Mouse (Mus musculus) forebrain, embryonic 14.5 days (tissue): ENCODE data around the gene Vasp. TPM values are rescaled to one million over a fixed set of nuclear protein-coding genes. Genes with fewer than 3 reads are reported as not detected.

ENCODE experiments used
- ATAC-seq: fragments of 200-750 bp; cut with Nextera tagmentation; 2 replicates; pipeline ENCODE4 v1.8.0; 2017; ENCODE audit warnings: mild to moderate bottlenecking, moderate library complexity
- DNase-seq: peaks from one replicate; pipeline ENCODE4 v3.0.0-alpha.2; 2015; ENCODE audit warnings: low spot score
- H3K27ac ChIP-seq: fragments of 300-500 bp; sonication (generic); 2 replicates; pipeline ENCODE4 v1.5.1; 2014; ENCODE audit warnings: low read depth, mild to moderate bottlenecking, control low read depth, low read length, moderate library complexity
- H3K27me3 ChIP-seq: fragments of 300-500 bp; sonication (generic); replicated peaks from 2 replicates; pipeline ENCODE4 v1.6.1; 2014; ENCODE audit warnings: low read length, control low read depth, mixed read lengths; ENCODE audit not compliant: control insufficient read depth, insufficient read depth
- H3K36me3 ChIP-seq: fragments of 300-500 bp; sonication (generic); 2 replicates; pipeline ENCODE4 v1.6.1; 2014; ENCODE audit warnings: low read length, control low read depth; ENCODE audit not compliant: control insufficient read depth, insufficient read depth
- H3K4me1 ChIP-seq: fragments of 300-500 bp; sonication (generic); 2 replicates; pipeline ENCODE4 v1.6.1; 2014; ENCODE audit warnings: antibody characterized with exemption, low read length, control low read depth; ENCODE audit not compliant: control insufficient read depth, insufficient read depth
- H3K4me2 ChIP-seq: fragments of 300-500 bp; sonication (generic); 2 replicates; pipeline ENCODE4 v1.6.1; 2014; ENCODE audit warnings: mild to moderate bottlenecking, control low read depth, low read length
- H3K4me3 ChIP-seq: fragments of 300-500 bp; sonication (generic); 2 replicates; pipeline ENCODE4 v1.5.1; 2014; ENCODE audit warnings: low read depth, low read length, control low read depth
- H3K9ac ChIP-seq: fragments of 300-500 bp; sonication (generic); 2 replicates; pipeline ENCODE4 v1.6.1; 2014; ENCODE audit warnings: mild to moderate bottlenecking, low read length, control low read depth, moderate library complexity
- H3K9me3 ChIP-seq: fragments of 300-500 bp; sonication (generic); replicated peaks from 2 replicates; pipeline ENCODE4 v1.6.1; 2016; ENCODE audit warnings: low read length, control low read depth, mixed read lengths; ENCODE audit not compliant: control insufficient read depth
- WGBS: fragments of 180-500 bp; shearing (Covaris S2); extraction: QIAGEN DNeasy Blood & Tissue Kit; methylation state at CpG from one replicate; pipeline ENCODE4 v1.1.7; 2014; 5-methylcytosine and 5-hydroxymethylcytosine counted together
- polyA plus RNA-seq: library from polyadenylated mRNA; unstranded; fragments of >200 nt; fragmentation: Nextera tagmentation; extraction: Ambion mirVana; gene quantifications from 2 replicates; pipeline ENCODE4 v1.2.1, GENCODE M21; 2014

Vasp gene
- polyA plus RNA-seq, 1 experiment from 2014 or later = 27.1 TPM

DNA sequence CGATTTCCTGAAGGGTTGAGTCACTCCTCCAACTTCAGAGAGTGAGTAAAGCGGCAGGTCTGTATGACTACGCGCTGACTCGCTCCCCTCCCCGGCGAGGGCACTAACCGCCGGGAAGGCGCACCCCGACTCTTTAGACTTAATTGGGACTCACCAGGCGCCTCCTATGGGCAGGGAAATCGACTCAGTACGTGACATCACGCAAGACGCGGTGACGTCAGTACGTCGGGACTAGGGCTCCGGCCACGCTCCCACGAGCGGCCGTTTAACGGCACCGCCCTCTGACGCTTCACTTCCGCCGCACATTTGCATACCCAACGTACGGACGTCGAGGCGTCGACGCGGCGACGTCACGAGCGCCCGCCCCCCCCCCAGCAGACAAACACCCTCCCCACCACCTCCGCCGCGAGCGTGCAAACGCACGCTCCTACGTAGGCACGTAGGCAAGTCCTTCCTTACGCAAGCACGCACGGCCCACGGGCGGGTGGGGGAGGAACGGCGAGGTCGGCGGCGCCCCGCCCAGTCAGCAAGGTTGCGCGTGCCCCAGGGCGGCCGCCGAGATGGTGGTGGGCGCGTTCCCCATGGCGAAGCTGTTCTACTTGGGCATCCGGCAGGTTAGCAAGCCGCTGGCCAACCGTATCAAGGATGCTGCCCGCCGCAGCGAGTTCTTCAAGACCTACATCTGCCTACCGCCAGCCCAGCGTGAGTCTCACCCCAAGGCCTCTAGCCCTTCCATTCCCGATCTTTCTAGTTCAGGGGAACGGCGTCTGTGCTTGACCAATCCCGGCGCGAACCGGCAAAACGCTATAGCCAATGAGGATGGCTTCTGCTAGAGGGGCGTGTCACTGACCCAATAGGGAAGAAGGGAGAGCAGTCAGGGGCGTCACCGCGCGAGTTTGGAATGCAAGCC lies 43.5 kb downstream of the Vasp start, which contains the start of gene Opa3:
Opa3 (plus strand) TSS at position 452 of the 910 bp plus-strand sequence.
- Histone ChIP-seq H3K27ac (peak within 1 kb of the TSS; percentile 100), H3K27me3 (no peaks in the 10 kb centered on the region), H3K4me1 (peaks cover 13% of the 10 kb centered on the region), H3K4me3 (peak within 1 kb of the TSS; percentile 39), H3K36me3 (0 out of 2 replicates have a peak, but pooled peaks cover 4% of the 10 kb centered on the region), H3K9ac (peak within 1 kb of the TSS; percentile 80), H3K9me3 (no peaks in the 10 kb centered on the region), H3K4me2 (peak within 1 kb of the TSS; percentile 94)
- DNase-seq = peak; percentile 100
- ATAC-seq = peak; percentile 94
- WGBS = under 1% methylated on average over 87 of the region's 91 CpGs

DNA sequence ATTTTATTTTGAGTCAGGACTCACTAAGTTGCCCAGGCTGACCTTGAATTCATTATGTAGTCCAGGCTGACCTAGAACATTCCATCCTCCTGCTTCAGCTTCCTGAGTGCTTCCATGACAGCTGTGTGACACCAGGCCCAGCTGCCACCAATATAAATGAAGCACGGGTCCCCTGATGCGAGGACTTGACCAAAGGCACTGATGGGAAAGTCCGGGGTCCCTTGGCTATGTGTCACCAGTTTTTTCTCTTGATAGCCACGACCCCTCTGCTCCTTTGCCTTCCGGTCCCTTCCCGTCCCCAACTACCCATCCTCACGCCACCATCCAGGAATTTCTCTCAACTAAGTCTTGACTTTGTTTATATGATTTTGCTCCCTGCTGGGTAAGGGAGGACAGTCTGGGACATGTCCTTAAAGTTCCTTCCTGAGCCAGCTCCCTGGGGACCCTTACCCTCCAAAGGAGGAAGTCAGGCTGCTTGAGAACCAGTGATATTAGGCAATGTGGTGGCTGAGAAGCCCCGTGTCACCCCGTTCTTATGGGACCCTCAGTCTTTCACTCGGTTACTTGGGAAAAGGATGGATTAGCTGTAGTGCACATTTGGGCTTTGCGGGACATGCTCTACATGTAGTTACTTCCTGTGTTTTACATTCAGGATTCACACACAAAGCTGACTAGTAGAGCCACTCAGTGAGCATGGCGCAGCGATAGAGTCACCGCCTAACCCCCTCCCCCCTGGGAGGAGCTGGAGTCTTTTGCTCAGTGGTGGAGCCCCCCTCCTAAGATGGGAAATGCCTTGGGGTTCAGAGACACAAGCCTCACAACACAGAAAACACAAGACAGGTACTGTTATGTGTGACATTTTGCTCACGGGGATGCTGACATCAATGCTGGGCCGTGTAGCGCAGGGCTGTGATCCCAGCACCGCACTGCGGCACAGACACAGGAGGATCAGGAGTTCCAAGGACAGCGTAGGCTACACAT lies 44.5 kb downstream of the Vasp start:
- Histone ChIP-seq H3K9ac (peak overlapping the region; percentile 58), H3K27me3 (no peaks in the 10 kb centered on the region), H3K4me1 (peaks cover 13% of the 10 kb centered on the region), H3K4me2 (peak overlapping the region; percentile 65), H3K4me3 (peak overlapping the region; percentile 39), H3K9me3 (no peaks in the 10 kb centered on the region), H3K27ac (peak overlapping the region; percentile 100), H3K36me3 (0 out of 2 replicates have a peak, but pooled peaks cover 4% of the 10 kb centered on the region)
- DNase-seq (peak; percentile 54), ATAC-seq (peak; percentile 18)
- WGBS = 20% methylated on average over 20 of the region's 20 CpGs

DNA sequence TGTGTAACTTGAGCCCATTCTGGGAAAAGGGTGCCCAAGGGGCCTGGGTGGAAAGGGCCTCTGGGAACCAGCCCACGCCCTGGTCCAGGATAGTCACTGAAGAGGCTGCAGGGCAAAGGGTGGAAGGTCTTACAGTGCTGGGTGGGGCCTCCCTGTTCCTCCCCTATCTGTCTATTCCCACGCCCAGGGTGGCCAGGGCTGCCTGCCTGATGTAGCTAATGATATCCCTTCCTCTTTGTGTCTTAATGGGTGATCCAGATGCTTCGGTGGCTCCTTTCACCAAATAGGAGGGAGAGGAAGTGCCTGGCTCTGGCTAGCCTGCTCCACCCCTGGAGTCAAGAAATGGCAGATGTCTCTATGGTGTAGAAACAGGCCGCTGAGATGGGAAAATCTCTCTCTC lies 46.7 kb downstream of the Vasp start:
- Histone ChIP-seq H3K4me2 (no peak overlapping the region), H3K9me3 (no peaks in the 10 kb centered on the region), H3K4me3 (no peak overlapping the region), H3K4me1 (peaks cover 13% of the 10 kb centered on the region), H3K27ac (no peak overlapping the region), H3K9ac (no peak overlapping the region), H3K36me3 (no peaks in the 10 kb centered on the region), H3K27me3 (no peaks in the 10 kb centered on the region)
- DNase-seq = no peak
- ATAC-seq = no peak
- WGBS = 76% methylated on average over 4 of the region's 4 CpGs

DNA sequence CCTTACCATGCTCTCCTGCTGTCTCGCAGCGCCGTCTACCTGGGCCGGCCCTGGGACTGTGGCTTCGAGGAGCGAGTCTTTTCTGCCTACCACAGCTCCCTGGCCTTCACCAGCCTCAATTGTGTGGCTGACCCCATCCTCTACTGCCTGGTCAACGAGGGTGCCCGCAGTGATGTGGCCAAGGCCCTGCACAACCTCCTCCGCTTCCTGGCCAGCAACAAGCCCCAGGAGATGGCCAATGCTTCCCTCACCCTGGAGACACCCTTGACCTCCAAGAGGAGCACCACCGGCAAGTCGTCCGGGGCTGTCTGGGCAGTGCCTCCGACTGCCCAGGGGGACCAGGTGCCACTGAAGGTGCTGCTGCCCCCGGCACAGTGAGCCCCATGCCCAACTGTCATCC lies 48.7 kb downstream of the Vasp start:
- no peaks in the 10 kb centered on the region for H3K27me3 ChIP-seq
- H3K27ac ChIP-seq = no peak overlapping the region
- H3K36me3 ChIP-seq = no peaks in the 10 kb centered on the region
- H3K4me3 ChIP-seq = no peak overlapping the region
- H3K4me1 ChIP-seq = peaks cover 6% of the 10 kb centered on the region
- WGBS = 93% methylated on average over 14 of the region's 14 CpGs
- DNase-seq = no peak
- no peak for ATAC-seq
- H3K9ac ChIP-seq = no peak overlapping the region
- H3K9me3 ChIP-seq = no peaks in the 10 kb centered on the region
- H3K4me2 ChIP-seq = no peak overlapping the region

DNA sequence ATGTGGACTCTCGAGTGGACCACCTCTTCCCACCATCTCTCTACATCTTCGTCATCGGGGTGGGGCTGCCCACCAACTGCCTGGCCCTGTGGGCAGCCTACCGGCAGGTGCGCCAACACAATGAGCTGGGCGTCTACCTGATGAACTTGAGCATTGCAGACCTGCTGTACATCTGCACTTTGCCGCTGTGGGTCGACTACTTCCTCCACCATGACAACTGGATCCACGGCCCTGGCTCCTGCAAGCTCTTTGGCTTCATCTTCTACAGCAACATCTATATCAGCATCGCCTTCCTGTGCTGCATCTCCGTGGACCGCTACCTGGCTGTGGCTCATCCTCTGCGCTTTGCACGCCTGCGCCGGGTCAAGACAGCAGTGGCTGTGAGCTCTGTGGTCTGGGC lies 49.4 kb downstream of the Vasp start:
- Histone ChIP-seq H3K9ac (no peak overlapping the region), H3K4me2 (no peak overlapping the region), H3K27ac (no peak overlapping the region), H3K4me3 (no peak overlapping the region), H3K27me3 (no peaks in the 10 kb centered on the region), H3K9me3 (no peaks in the 10 kb centered on the region), H3K4me1 (peaks cover 6% of the 10 kb centered on the region), H3K36me3 (no peaks in the 10 kb centered on the region)
- 94% methylated on average over 16 of the region's 16 CpGs for WGBS
- DNase-seq (no peak), ATAC-seq (no peak)

DNA sequence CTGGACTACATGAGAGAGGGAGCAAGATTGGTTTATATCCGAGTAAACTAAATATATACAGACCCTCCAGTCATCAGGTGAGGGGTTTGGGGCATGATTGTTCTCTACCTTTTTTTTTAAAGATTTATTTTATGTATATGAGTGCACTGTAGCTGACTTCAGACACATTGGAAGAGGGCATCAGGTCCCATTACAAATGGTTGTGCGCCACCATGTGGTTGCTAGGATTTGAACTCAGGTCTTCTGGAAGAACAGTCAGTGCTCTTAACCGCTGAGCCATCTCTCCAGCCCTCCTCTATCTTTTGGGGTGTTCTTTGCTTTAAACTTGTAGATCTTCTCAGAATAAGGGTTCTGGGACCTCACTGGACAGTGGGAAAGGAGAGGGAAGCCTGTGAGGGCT lies 51.6 kb downstream of the Vasp start:
- no peaks in the 10 kb centered on the region for H3K27me3 ChIP-seq
- DNase-seq = no peak
- no peaks in the 10 kb centered on the region for H3K4me1 ChIP-seq
- no peak overlapping the region for H3K4me2 ChIP-seq
- H3K9ac ChIP-seq = no peak overlapping the region
- no peaks in the 10 kb centered on the region for H3K36me3 ChIP-seq
- no peak for ATAC-seq
- H3K4me3 ChIP-seq = no peak overlapping the region
- H3K9me3 ChIP-seq = no peaks in the 10 kb centered on the region
- H3K27ac ChIP-seq = no peak overlapping the region
- 60% methylated on average over 3 of the region's 3 CpGs for WGBS

DNA sequence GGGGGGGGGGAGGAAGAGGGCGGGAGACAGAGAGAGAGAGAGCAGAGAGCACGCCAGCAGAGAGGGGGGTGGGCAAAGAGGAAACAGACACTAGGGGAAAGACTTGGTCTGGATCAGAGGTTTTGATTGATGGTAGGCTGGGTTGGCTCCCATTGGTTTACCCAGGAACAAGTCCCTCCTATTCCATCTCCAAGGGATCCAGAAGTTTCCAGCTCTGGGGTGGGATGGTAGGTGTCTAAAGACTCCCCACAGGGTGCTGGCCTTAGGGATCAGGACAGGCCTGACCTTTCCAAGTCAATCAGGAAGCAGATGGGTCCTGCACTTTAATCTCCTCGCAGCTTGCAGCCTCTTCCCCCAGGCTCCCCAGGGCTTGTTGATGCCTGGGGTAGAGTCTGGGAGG lies 53.7 kb downstream of the Vasp start:
- DNase-seq = no peak
- Histone ChIP-seq H3K4me2 (no peak overlapping the region), H3K36me3 (no peaks in the 10 kb centered on the region), H3K27me3 (no peaks in the 10 kb centered on the region), H3K4me3 (no peak overlapping the region), H3K4me1 (no peaks in the 10 kb centered on the region), H3K9ac (no peak overlapping the region), H3K9me3 (no peaks in the 10 kb centered on the region), H3K27ac (no peak overlapping the region)
- no peak for ATAC-seq
- 15% methylated on average over 1 of the region's 3 CpGs for WGBS

DNA sequence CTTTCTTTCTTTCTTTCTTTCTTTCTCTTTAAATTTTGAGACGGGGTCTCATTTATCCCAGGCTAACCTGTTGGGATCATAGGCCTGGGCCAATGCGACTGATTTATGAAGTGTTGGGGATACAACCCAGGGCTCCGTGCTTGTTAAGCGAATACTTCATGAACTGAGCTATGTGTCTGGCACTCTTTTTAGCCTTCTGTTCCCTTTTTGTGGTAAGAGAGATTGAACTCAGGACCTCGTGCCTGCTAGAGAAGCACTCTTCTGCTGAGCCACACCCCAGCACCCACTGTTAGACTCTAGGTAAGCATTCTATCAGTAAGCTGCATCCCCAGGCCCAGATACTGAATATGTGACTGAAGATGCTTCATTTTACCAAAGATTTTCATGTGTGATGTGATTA lies 54.1 kb downstream of the Vasp start:
- 72% methylated on average over 5 of the region's 5 CpGs for WGBS

More for the DNA sequence above, 54.1 kb downstream of the Vasp start:
- H3K4me3 ChIP-seq = no peak overlapping the region
- H3K27me3 ChIP-seq = no peaks in the 10 kb centered on the region
- H3K4me1 ChIP-seq = no peaks in the 10 kb centered on the region
- H3K9ac ChIP-seq = no peak overlapping the region
- ATAC-seq = no peak
- no peaks in the 10 kb centered on the region for H3K9me3 ChIP-seq
- no peak overlapping the region for H3K4me2 ChIP-seq
- no peak for DNase-seq
- H3K27ac ChIP-seq = no peak overlapping the region
- H3K36me3 ChIP-seq = no peaks in the 10 kb centered on the region
